Mouse (Mus musculus) ES-CJ7 (cell line): Measurements from ENCODE around the gene Nob1.

Experiments
- DNase-seq: peaks from one replicate; pipeline ENCODE4 v3.0.0; 2011; ENCODE audit warnings: low read depth, low spot score

The Nob1 gene

GRCm38 (mm10) chr8:107386171-107386570 lies 38.7 kb downstream of the Nob1 start:
- no peak for DNase-seq

- DNase-seq, result no peak
Measured at GRCm38 (mm10) chr8:107385063-107385462, 39.8 kb downstream of the Nob1 start.

- no peak for DNase-seq
Measured at GRCm38 (mm10) chr8:107384651-107385050, 40.2 kb downstream of the Nob1 start.

- no peak for DNase-seq
Measured at GRCm38 (mm10) chr8:107382898-107383297, 42.0 kb downstream of the Nob1 start.

- no peak for DNase-seq
Measured at GRCm38 (mm10) chr8:107381666-107382065, 43.2 kb downstream of the Nob1 start.

GRCm38 (mm10) chr8:107380734-107381133 lies 44.1 kb downstream of the Nob1 start:
- DNase-seq, result no peak

- no peak for DNase-seq
Measured at GRCm38 (mm10) chr8:107377346-107377745, 47.5 kb downstream of the Nob1 start.

- DNase-seq, result no peak
Measured at GRCm38 (mm10) chr8:107370311-107370710, 54.5 kb downstream of the Nob1 start.
